Mouse (Mus musculus): ENCODE data around the gene Npcd.

- TF ChIP-seq EP300 (IDR thresholded peaks at IDR 0.05; ENCODE audit: insufficient read depth, low read depth, low read length) (no peak), CTCF (IDR thresholded peaks at IDR 0.05; ENCODE audit: low read depth, low read length) (no peak)
These were observed 46.4 kb upstream of the Npcd start for GRCm38 (mm10) chr15:79880477-79880876.
